Mouse (Mus musculus) spleen, postnatal 36 days (tissue): ENCODE measurements around the gene Atic.

ENCODE experiments used
- DNase-seq, 2 experiments: peaks; one replicate each; pipeline ENCODE4 v3.0.0; 2022; ENCODE audit warnings: low spot score in 2 of 2, mixed read lengths in 1 of 2

Atic gene

DNA sequence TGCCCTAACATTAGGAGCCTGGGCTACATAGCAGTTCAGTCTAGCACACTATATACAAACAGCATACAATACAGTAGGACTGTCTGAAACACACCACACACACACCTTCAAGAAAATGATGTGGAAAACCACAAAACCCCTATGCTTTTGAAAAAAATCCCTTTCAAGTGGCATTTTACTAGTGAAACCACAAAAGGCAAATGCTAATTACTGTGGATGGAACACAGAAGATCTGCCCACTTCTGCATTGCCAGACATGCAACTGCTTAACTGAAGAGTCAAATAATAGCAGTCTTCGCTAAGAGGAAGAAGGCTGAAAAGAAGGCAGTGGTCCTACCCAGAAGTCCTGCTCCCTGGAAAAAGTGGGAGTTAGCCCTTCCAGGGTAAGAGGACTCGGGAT is 37.3 kb downstream of the Atic start:
- no peak for DNase-seq

- no peak for DNase-seq
Observed at GRCm38 (mm10) chr1:71595365-71595764, 38.4 kb downstream of the Atic start.

DNA sequence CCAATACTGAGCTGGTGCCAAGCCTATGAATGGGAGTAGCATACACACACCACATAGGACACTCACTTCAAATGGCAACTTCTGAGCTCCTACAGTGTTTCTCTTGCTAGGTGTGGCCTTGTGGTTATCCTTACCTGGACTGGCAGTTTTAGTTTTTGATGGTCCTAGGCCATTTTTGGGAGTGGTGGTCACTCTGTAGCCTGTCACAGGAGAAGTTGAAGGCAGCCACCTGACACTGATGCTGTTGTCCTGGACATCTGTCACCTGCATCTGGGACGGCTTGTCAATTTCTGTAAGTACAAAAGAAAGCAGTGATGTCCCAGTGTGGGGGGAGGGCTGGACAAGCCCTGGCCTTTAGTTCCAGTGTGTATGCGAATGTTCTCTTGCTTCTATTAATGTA is 48.8 kb downstream of the Atic start:
- no peak for DNase-seq

DNA sequence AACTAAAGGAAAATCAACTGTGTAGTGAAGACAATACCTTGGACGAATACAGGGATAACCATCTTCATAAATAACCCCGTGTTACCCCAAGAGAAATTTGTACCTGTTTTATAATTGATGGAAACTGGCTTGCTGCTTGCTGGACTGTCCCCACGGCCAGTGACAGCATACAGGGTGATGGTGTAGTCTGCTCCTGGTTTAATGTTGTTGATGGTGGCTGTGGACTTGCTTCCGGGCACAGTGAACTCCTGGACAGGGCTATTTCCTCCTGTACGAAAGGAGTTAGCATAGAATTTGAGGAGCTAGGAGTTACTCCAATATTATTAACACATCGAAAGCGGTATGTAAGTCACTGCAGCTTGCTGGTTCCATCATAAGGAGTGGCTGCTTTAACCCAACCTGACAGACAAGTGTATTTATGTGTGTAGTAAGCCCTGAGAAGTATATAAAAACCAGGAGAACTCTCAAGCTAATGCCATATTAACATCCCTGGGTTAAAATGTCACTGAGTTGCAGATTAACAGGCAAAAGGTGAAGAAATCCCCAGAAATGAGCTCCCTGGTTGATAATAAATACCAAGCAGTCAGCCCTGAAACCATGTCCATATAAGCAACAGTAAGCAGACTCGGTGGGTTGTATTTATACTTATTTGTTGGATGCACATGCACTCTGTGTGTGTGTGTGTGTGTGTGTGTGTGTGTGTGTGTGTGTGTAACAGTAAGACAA is 49.8 kb downstream of the Atic start:
- no peak for DNase-seq

DNA sequence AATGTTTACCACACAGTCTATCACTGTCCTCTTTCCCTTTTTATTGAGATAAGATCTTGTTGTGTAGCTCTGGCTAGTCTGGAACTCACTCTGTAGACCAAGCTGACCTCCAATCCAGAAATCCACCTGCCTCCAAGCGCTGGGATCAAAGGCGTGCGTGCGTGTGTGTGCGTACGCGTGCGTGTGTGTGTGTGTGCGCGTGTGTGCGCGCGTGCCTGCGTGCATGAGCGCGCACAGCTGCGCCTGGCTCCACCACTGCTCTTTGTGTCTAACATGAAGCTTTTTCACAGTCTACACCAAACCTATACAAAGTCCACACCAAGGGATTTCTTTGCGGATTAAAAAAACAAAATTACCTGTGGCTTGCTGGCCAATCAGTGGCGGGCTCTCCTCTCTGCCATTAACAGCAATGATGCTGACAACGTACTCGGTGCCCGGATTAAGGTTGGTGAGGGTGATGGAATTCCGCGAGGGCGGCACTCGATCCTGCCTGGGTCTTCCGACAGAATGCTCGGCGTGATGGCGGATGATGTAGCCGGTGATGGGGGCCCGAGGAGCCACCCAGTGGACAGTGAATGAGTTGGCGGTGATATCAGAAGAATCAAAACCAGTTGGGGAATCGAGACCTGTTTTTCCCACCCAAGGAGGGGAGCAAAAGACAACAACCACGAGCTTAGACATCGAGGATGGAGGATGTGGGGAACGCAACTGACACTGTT is 52.3 kb downstream of the Atic start:
- DNase-seq: no peak

DNA sequence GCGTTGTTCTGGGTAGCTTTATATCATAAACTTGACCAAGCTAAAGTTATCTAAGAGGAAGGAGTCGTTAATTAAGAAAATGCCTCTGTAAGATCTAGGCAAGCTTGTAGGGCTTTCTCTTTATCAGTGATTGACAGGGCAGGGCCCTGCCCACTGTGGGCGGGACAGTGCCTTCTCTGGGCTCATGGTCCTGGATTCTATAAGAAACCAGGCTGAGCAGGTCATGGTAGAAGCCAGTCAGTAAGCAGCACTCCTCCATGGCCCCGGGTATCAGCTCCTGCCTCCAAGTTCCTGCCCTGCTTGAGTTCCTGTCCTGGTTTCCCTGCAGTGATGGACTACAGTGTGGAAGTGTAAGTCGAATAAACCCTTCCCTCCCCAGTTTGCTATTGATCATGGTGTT is 53.0 kb downstream of the Atic start:
- DNase-seq: no peak

DNA sequence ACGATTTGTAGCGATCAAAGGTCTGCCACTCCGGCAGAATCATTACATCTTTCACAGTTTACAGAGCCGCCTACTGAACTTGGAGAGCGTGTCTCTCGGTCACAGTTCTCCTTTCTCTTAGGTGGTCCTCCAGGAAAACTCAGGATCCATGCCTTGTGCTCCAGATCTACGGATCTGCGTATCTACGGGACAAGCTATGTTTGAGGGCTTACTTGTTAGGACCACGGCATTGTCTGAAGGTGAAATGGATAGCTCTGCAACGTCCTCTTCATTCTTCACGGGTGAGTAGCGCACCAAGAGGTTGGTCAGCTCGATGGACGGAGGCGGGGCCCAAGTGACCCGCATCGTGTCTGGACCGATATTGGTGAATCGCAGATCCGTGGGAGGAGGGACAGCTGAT is 55.3 kb downstream of the Atic start:
- no peak for DNase-seq

DNA sequence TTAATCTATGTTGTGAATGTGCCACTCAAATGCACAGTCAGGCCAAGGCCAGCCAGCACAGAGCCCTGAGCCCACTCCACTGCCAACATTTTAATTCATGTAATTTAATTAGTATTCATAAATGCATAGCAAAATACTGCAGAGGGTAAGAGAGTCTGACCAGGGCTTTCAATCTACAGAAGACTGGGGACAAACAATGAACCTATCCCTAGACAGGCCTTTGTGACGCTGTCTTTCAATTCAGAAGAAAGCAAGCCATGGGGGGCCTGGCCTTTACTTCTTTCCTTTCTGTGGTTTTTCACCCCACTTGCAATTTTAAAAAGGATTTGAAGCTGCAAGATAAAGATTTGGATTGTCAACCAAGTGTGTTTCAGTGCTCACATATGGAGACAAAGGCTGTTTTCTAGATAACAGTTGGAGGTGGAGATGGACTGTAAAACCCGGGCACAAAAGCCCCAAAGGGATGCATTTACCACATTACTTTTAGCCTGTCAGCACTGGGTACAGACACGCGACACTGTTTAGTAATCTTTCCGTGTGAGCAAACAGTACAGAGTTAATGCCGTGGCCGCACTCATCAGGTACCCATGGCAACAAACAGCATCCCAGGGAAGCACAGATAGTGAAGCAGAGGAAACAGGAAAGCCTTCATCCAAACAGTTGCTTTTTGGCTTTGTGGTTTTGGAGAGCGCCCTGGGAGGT is 57.7 kb downstream of the Atic start:
- DNase-seq: no peak

GRCm38 (mm10) chr1:71621526-71621925 is 64.6 kb downstream of the Atic start:
- DNase-seq: no peak

DNA sequence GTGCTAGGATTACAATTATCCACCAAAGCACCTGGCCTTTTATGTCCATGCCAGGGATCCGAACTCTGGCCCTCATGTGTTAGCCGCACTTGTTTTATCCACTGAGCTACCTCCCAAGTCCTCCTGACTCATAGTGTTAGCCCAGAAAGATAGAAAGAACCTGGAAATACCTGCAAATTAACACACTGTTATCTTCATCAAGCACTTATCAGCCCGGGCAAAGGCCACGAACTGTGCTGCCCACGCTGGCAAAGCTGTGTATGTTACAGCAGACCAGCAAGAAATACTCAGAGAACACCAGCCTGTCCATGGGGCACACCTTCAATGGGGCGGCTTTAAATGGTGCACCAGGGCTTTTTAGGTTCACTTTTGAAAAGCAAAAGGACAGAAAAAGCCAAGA is 66.7 kb downstream of the Atic start:
- no peak for DNase-seq
